Mouse (Mus musculus) myocyte (in vitro differentiated cells): ENCODE measurements at regions not wholly inside any gene's neighbourhood (a gene's known extent, or its start where the extent isn't known, plus 50 kb on each side); places are given as distances from the start of the nearest gene placed in this dataset.
A peak's percentile ranks its signal among the peaks of the same experiment; 100 is the strongest.

ENCODE experiments used
- H3K27me3 ChIP-seq: one replicate; pipeline ENCODE4 v1.6.1; 2011; ENCODE audit not compliant: control insufficient read depth, insufficient read depth, insufficient read length
- H3K36me3 ChIP-seq: one replicate; pipeline ENCODE4 v1.6.1; 2011; ENCODE audit not compliant: control insufficient read depth, insufficient read depth
- H3K4me2 ChIP-seq: one replicate; pipeline ENCODE4 v1.6.1; 2011; ENCODE audit warnings: low read depth, control low read depth
- H3K4me3 ChIP-seq: one replicate; pipeline ENCODE4 v1.5.1; 2011; ENCODE audit warnings: mild to moderate bottlenecking, control low read depth, moderate library complexity
- H3K79me2 ChIP-seq: one replicate; pipeline ENCODE4 v1.6.1; 2011; ENCODE audit not compliant: control insufficient read depth, insufficient read depth
- H3ac ChIP-seq: one replicate; pipeline ENCODE4 v1.6.1; 2011; ENCODE audit not compliant: control insufficient read depth, insufficient read length
- CEBPB ChIP-seq: IDR thresholded peaks from 2 replicates; pipeline ENCODE4 v1.6.1; 2011; ENCODE audit warnings: mild to moderate bottlenecking, moderate library complexity; ENCODE audit not compliant: poor library complexity, insufficient read depth, severe bottlenecking
- E2F4 ChIP-seq: IDR thresholded peaks from one replicate; pipeline ENCODE4 v1.6.1; 2011; ENCODE audit warnings: mild to moderate bottlenecking, control low read depth, moderate library complexity; ENCODE audit not compliant: insufficient read depth
- MAX ChIP-seq: IDR thresholded peaks from one replicate; pipeline ENCODE4 v1.6.1; 2011; ENCODE audit warnings: low read depth, mild to moderate bottlenecking, control low read depth
- MYOD1 ChIP-seq, 3 experiments: IDR thresholded peaks; one replicate each; pipeline ENCODE4 v1.6.1; 2011; ENCODE audit warnings: control low read depth in 2 of 3, low read depth in 2 of 3, mild to moderate bottlenecking in 2 of 3, moderate library complexity in 1 of 3; ENCODE audit not compliant: insufficient read length in 2 of 3, control insufficient read depth in 1 of 3
- MYOG ChIP-seq, 3 experiments: IDR thresholded peaks; one replicate each; pipeline ENCODE4 v1.6.1; 2011; ENCODE audit warnings: control low read depth in 2 of 3, low read depth in 2 of 3, mild to moderate bottlenecking in 2 of 3; ENCODE audit not compliant: insufficient read length in 2 of 3, control insufficient read depth in 1 of 3, insufficient read depth in 1 of 3
- POLR2A ChIP-seq: IDR thresholded peaks from one replicate; pipeline ENCODE4 v1.6.1; 2011; ENCODE audit warnings: low read depth, mild to moderate bottlenecking, control low read depth, moderate library complexity; ENCODE audit not compliant: insufficient read length
- POLR2AphosphoS2 ChIP-seq: IDR thresholded peaks from one replicate; pipeline ENCODE4 v1.6.1; 2011; ENCODE audit warnings: low read depth, control low read depth; ENCODE audit not compliant: insufficient read length
- REST ChIP-seq: IDR thresholded peaks from one replicate; pipeline ENCODE4 v1.6.1; 2011; ENCODE audit warnings: mild to moderate bottlenecking, control low read depth, moderate library complexity; ENCODE audit not compliant: insufficient read depth, insufficient read length
- SRF ChIP-seq: IDR thresholded peaks from one replicate; pipeline ENCODE4 v1.6.1; 2011; ENCODE audit warnings: low read depth; ENCODE audit not compliant: control insufficient read depth, insufficient read length
- TCF12 ChIP-seq: IDR thresholded peaks from one replicate; pipeline ENCODE4 v1.6.1; 2011; ENCODE audit warnings: mild to moderate bottlenecking, control low read depth; ENCODE audit not compliant: poor library complexity, insufficient read depth, severe bottlenecking
- TCF3 ChIP-seq: IDR thresholded peaks from one replicate; pipeline ENCODE4 v1.6.1; 2011; ENCODE audit warnings: low read depth, control low read depth; ENCODE audit not compliant: insufficient read length
- USF1 ChIP-seq: IDR thresholded peaks from one replicate; pipeline ENCODE4 v1.6.1; 2011; ENCODE audit warnings: low read depth, mild to moderate bottlenecking, control low read depth, moderate library complexity

DNA sequence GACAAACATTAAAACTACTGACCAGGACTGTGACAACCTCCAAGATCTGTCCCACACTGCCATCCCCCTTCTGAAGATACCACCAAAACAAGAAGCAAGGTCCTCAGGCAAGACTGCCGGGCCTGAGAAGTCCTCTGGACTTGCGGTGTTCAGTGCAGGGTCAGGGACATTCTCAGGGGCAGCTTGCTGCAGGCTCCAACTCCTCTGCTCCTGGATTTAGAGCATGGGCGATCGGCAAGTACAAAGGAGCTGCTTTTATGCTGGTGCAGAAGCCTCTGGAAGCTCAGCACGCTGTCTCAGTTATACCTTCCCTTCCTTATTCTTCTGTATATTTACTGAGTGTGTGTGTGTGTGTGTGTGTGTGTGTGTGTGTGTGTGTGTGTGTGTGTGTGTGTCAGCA lies 103.2 kb downstream of the Fam114a2 start:
- Histone ChIP-seq H3K36me3 (no peaks in the 10 kb centered on the region), H3ac (no peak overlapping the region), H3K4me3 (no peak overlapping the region), H3K4me2 (no peak overlapping the region), H3K27me3 (no peaks in the 10 kb centered on the region), H3K79me2 (no peaks in the 10 kb centered on the region)
- TF ChIP-seq USF1: no peak
- no peak for TF ChIP-seq MYOG (IDR thresholded peaks at IDR 0.05; ENCODE audit: control insufficient read depth in 1 of 3, insufficient read depth in 1 of 3, insufficient read length in 2 of 3, low read depth in 2 of 3)
- no peak for TF ChIP-seq TCF12
- TF ChIP-seq MAX: no peak
- no peak for TF ChIP-seq SRF
- no peak for TF ChIP-seq MYOD1 (IDR thresholded peaks at IDR 0.05; ENCODE audit: control insufficient read depth in 1 of 3, insufficient read length in 2 of 3, low read depth in 2 of 3)
- no peak for TF ChIP-seq POLR2AphosphoS2
- TF ChIP-seq CEBPB: no peak
- no peak for TF ChIP-seq E2F4
- no peak for TF ChIP-seq REST
- TF ChIP-seq TCF3: no peak

DNA sequence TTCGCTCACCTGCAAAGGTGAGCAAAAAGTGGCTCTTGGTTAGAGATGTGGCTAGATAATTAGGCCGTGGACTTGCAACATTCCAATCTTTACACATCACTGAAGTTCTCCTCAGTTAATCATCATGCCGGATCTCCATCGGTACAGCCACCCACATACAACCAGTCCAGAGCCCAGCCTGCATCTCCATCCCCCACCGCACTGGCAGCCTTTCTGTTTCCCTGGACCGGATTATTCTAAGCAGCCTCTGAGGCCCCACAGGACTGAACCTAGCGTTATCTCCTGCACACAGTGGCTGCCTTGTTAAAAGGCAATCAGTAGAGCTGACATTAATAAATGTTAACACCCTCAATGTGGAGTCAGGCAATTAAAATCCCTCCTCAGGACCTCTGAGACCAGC lies 103.7 kb downstream of the Fam114a2 start:
- Histone ChIP-seq H3K27me3 (no peaks in the 10 kb centered on the region), H3K79me2 (no peaks in the 10 kb centered on the region), H3K4me3 (no peak overlapping the region), H3ac (no peak overlapping the region), H3K4me2 (no peak overlapping the region), H3K36me3 (no peaks in the 10 kb centered on the region)
- TF ChIP-seq MAX: no peak
- no peak for TF ChIP-seq MYOD1 (IDR thresholded peaks at IDR 0.05; ENCODE audit: control insufficient read depth in 1 of 3, insufficient read length in 2 of 3, low read depth in 2 of 3)
- no peak for TF ChIP-seq REST
- TF ChIP-seq MYOG (IDR thresholded peaks at IDR 0.05; ENCODE audit: control insufficient read depth in 1 of 3, insufficient read depth in 1 of 3, insufficient read length in 2 of 3, low read depth in 2 of 3): no peak
- TF ChIP-seq TCF12: no peak
- TF ChIP-seq SRF: no peak
- no peak for TF ChIP-seq TCF3
- no peak for TF ChIP-seq E2F4
- TF ChIP-seq POLR2AphosphoS2: no peak
- no peak for TF ChIP-seq POLR2A
- TF ChIP-seq USF1: no peak
- no peak for TF ChIP-seq CEBPB

DNA sequence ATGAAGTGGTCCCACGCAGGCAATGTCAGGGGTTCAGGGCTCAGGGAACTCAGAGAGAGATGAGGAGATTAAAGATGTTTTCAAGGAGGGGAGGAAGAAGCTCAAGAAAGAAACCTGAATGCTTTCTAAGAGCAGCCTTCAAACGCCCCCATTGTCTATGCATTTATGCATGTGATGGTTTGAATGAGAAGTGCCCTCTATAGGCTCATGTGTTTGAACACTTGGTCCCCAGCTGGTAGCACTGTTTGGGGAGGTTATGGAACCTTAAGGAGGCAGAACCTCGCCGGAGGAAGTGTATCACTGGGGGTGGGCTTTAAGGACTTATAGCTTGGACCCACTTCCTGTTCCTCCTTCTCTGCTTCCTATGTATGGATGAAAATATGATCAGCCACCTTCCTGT lies 105.1 kb downstream of the Fam114a2 start:
- Histone ChIP-seq H3K4me3 (no peak overlapping the region), H3K36me3 (no peaks in the 10 kb centered on the region), H3K27me3 (no peaks in the 10 kb centered on the region), H3K4me2 (no peak overlapping the region), H3ac (no peak overlapping the region), H3K79me2 (no peaks in the 10 kb centered on the region)
- no peak for TF ChIP-seq POLR2A
- no peak for TF ChIP-seq E2F4
- TF ChIP-seq SRF: no peak
- no peak for TF ChIP-seq REST
- TF ChIP-seq MAX: no peak
- TF ChIP-seq TCF3: no peak
- TF ChIP-seq MYOD1 (IDR thresholded peaks at IDR 0.05; ENCODE audit: control insufficient read depth in 1 of 3, insufficient read length in 2 of 3, low read depth in 2 of 3): no peak
- TF ChIP-seq CEBPB: no peak
- no peak for TF ChIP-seq MYOG (IDR thresholded peaks at IDR 0.05; ENCODE audit: control insufficient read depth in 1 of 3, insufficient read depth in 1 of 3, insufficient read length in 2 of 3, low read depth in 2 of 3)
- TF ChIP-seq TCF12: no peak
- no peak for TF ChIP-seq POLR2AphosphoS2
- TF ChIP-seq USF1: no peak

DNA sequence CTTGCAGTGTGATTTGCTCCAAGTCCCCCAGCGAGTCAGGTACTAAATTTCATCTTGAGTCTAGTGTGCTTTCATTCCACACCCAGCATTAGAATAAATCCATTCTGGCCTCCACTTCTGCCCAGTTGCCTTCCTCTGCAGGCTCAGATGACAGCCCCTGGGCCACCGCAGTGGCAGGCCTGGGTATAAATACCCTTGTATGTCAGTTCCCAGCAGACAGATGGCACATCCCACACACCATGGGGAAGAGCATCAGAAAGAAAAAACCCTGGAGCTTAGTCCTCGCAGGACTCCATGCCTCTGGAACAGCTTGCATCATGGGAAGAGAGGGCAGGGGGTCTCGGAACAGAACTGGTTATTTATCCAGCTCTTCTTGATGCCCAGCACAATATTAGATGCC lies 105.7 kb downstream of the Fam114a2 start:
- no peak for TF ChIP-seq TCF3
- TF ChIP-seq POLR2AphosphoS2: no peak
- TF ChIP-seq REST: no peak
- TF ChIP-seq TCF12: no peak
- no peak for TF ChIP-seq MYOG (IDR thresholded peaks at IDR 0.05; ENCODE audit: control insufficient read depth in 1 of 3, insufficient read depth in 1 of 3, insufficient read length in 2 of 3, low read depth in 2 of 3)
- TF ChIP-seq MYOD1 (IDR thresholded peaks at IDR 0.05; ENCODE audit: control insufficient read depth in 1 of 3, insufficient read length in 2 of 3, low read depth in 2 of 3): peak in 1 of 3 experiments; percentile 26
- no peak for TF ChIP-seq E2F4
- no peak for TF ChIP-seq SRF
- no peaks in the 10 kb centered on the region for H3K27me3 ChIP-seq
- no peak overlapping the region for H3K4me2 ChIP-seq
- no peak overlapping the region for H3K4me3 ChIP-seq
- H3K36me3 ChIP-seq: no peaks in the 10 kb centered on the region
- H3K79me2 ChIP-seq: no peaks in the 10 kb centered on the region
- H3ac ChIP-seq: no peak overlapping the region

DNA sequence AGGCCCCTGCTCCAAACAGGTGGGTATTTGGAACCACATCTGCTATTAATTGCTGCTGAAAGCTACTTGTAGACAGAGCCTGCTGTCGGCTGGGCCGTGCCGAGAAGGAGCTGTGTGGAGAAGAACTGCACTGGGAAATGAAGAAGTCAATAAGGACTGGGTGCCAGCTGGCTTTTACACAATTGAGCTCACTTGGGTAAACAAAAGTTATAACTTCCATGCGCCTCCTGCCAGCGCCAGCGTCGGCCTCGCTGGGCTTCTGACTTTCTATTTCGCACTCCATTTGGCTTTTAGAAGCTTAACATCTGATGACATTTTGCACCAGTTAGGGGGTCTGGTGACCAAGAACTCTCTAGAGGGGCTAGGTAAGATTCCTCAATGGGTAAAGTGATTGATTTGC lies 114.2 kb downstream of the Fam114a2 start:
- TF ChIP-seq MYOG (IDR thresholded peaks at IDR 0.05; ENCODE audit: control insufficient read depth in 1 of 3, insufficient read depth in 1 of 3, insufficient read length in 2 of 3, low read depth in 2 of 3) (no peak), CEBPB (no peak), TCF3 (no peak)

More for the DNA sequence above, 114.2 kb downstream of the Fam114a2 start:
- no peaks in the 10 kb centered on the region for H3K36me3 ChIP-seq
- H3K4me3 ChIP-seq: no peak overlapping the region
- H3K79me2 ChIP-seq: no peaks in the 10 kb centered on the region
- no peaks in the 10 kb centered on the region for H3K27me3 ChIP-seq
- no peak overlapping the region for H3ac ChIP-seq
- H3K4me2 ChIP-seq: no peak overlapping the region
